Mouse (Mus musculus): ENCODE measurements at regions not wholly inside any gene's neighbourhood (a gene's known extent, or its start where the extent isn't known, plus 50 kb on each side); places are given as distances from the start of the nearest gene placed in this dataset.
A peak's percentile ranks its signal among the peaks of the same experiment; 100 is the strongest.

GRCm38 (mm10) chr9:16994169-16994568 lies 493.1 kb upstream of the Fat3 start:
- DNase-seq = peak; percentile 57

GRCm38 (mm10) chr9:16988114-16988513 lies 487.0 kb upstream of the Fat3 start:
- DNase-seq = no peak

DNA sequence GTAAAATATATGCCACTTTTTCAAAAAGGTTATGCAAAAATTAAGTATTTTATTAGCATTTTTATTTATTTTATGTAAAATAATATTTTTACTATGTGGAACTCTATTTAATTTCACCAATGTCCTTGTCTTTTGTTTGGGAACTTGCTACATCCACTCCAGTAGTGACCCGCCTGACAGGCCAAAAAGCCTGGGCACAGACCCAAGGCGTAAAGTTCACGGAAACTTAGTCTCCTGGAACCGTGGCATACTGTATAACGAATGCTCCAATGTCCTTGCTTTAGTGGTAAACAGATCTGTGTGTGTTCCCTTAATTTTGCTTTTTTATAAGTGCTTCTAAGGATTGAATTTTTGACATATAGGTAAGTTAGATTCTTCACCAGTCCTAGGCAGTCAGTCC lies 476.2 kb upstream of the Fat3 start:
- DNase-seq = peak; percentile 2 to 12

DNA sequence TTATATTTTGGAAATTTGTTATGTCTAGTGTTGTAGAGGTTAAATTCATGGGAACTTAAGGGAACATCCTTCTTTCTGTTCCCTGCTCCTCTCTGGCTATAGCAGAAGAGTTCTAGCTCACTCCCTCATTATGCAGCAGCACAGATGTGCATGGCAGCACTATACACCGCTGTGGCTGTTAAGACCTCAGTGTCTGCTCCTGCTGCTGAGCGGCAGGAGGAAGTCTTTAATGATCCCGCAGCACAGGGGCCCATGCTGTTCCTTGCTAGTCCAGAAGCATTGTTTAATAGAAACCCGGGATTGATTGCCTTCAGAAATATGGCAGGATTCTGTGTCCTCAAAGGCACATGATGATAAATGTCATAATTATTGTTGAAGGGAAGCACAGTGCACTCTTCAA lies 469.3 kb upstream of the Fat3 start:
- DNase-seq = no peak

DNA sequence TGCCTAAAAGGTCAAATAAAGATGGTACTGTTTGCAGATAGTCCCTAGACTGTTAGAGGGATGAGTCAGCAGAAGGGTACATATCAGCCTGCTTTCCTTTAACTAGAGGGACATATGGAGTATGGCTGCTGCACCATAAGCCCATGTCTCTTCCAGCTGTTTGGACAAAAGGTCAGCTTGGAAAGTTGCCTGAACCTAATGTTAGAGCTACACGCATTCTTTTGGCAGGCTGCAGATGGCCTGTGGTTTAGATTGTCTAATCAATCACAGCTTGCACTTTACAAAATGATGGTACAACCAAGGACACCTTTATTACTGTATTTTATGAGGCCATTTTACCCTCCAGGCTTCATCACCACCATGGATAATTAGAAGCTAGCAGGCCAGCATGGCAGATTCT lies 432.5 kb upstream of the Fat3 start:
- DNase-seq = peak; percentile 3 to 5

DNA sequence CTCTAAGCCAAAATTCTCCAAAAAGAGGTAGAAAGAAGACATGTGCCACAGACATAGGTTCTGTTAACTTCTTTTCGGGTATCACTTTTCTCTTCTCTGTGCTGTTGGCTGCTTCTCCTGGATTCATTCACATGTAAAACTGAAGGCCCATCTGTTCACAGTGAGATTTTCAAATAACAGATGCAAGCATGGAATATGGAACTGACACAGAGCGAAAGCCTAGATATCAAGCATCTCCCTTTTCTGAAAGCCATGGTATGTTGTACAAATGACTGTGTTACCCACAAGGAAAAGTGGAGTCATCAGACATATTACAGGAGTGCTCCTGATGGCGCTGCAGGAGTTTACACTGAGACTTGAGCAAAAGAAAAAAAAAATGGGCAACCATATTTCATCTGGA lies 430.5 kb upstream of the Fat3 start:
- DNase-seq = no peak

DNA sequence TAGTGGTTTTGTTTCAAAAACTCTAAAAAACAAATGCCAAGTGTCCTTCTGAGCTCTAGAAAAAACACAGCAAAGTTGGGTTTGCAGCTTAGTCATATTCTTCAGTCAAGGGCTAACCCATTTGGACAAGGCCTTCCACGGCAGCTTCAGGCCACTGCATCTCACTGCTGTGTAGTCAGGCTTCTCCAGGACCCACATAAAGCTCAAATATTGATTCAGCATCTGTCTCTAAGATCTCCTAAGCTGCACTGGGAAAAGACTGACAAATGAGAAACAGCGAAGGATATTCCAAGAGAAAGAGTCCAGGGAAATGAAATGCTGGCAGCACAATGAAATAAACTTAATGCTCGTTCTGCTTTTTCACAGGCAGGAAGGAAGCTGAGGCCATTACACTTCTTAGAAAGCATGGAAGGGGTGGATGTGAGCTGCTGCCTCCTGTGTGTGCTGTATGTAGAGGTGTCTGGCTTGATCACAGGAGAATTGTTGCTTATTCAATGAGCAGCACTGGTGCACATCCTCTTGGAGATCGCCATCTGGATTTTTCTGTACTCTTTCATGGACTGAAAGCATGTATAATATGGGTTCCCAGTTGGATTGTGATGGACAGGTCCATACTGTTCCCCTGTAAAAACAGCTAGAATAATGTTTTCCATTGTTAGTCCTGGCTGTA lies 425.4 kb upstream of the Fat3 start:
- no peak for DNase-seq

GRCm38 (mm10) chr9:16925279-16925678 lies 424.2 kb upstream of the Fat3 start:
- no peak for DNase-seq

GRCm38 (mm10) chr9:16906155-16906554 lies 405.1 kb upstream of the Fat3 start:
- DNase-seq = no peak

DNA sequence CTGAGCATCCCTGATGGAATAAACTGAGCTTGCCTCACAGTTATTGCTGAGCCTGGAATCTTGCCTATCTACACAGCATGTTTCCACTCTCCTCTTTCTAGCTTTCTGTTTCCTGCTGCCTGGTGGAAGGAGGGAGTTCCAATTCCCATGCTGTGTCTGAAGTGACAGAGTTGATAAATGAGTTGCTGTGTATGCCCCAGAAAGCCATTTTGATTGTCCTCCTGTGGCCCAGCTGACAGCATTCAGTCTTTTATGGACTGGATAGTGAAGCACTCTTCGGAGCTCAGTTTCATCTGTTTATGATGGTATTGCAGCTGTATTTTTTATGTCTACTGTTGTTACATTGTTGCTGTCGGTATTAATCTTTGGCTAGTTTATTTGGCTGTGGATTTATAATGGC lies 398.0 kb upstream of the Fat3 start:
- DNase-seq = peak in 1 of 2 experiments; percentile 1

DNA sequence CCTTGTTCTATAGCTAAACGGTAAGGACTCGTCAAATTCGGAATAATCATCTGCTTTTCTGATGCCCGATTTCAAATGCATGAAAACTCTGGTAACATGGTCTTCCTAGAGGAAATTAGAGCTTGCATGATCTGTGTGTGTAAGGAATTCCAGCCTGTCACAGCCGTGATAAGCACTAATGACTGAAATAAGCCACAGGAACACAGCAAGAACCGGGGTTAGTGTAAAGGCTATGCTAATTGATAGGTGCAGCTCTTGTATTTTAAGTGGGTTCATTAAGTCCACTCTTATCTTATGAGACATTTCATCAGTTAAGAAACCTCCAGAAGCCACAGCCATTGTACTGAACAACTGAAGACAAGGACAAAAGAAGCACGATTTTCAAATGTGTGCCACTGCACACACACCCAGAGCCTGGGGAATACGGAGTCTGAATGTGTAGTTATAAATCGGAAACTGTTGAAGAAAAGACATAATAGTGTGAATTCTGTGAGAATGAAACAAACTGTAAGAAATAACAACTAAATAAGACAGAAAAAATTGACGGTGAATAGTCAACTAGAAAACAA lies 351.5 kb upstream of the Fat3 start:
- no peak for DNase-seq

GRCm38 (mm10) chr9:16808494-16808893 lies 307.4 kb upstream of the Fat3 start:
- no peak for DNase-seq

- DNase-seq = no peak
These were observed 271.8 kb upstream of the Fat3 start for GRCm38 (mm10) chr9:16772867-16773266.

- DNase-seq = no peak
These were observed 226.6 kb upstream of the Fat3 start for GRCm38 (mm10) chr9:16727653-16728052.

GRCm38 (mm10) chr9:16702431-16702830 lies 201.3 kb upstream of the Fat3 start:
- DNase-seq = no peak

GRCm38 (mm10) chr9:16661527-16661926 lies 160.4 kb upstream of the Fat3 start:
- DNase-seq = no peak

DNA sequence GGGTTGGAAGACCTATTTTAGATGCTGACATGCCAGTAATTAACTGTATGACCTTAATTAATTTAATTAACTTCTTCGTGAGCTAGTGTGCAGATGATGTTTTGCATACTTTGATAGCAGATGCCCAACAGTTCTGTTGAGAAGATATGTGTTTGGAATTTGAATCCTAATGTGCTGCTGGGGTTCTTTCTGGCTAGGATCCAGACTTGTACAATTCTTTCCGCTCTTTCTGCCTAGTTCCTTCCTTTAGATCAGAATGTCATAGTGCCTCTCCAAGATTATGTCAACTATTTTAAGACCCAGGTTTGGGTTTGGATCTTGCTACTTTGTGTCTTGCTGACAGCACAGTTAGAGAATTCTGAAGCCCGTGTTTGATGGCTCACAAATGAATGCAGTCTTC lies 159.9 kb upstream of the Fat3 start:
- no peak for DNase-seq

All from kidney, postnatal 4 days (tissue).